Mouse (Mus musculus): ENCODE data around the gene Slco2a1.

The Slco2a1 gene

GRCm38 (mm10) chr9:103033381-103033780 is 44.9 kb downstream of the Slco2a1 start:
- no peak for DNase-seq (ENCODE audit: low spot score in 2 of 2)

DNA sequence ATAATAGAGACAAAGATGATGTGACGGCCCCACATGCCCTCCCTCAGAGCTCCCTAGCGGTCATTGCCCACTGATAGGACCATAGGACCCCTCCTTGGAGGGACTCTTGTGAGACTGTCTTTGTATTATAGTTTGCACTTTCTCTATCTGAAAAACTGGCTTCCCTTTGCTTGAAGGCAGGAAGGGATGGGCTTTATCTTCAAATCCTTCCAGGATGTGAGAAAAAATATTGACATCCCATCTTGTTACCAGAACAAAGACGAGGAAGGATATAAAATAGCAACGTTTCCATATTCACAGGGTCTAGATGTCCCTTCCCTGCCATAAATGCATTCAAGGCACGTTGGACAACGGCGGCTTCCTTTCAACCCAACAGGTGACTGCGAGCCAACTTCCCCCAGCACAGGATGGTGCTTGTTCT is 48.5 kb downstream of the Slco2a1 start:
- no peak for DNase-seq (ENCODE audit: low spot score in 2 of 2)

- DNase-seq (ENCODE audit: low spot score in 2 of 2), result no peak
Measured at GRCm38 (mm10) chr9:103038266-103038665, 49.8 kb downstream of the Slco2a1 start.

DNA sequence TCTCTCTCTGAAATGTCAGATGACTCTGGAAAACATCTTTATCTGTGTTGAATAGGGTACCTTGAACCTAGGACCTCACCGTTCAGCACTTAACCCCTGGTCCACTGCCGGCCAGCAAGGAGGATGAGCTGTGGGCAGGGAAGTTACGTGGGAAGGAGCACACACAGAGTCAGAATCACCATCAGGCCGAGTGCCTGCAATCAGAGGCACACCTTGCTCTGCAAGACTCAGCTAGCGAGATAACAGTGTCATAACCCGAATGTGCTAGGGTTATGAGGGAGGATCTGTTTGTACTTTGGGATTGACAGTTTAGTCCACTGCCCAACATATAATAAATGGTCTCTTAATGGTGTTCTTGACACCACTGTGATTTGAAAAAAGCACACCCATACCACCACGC is 50.2 kb downstream of the Slco2a1 start:
- no peak for DNase-seq (ENCODE audit: low spot score in 2 of 2)

GRCm38 (mm10) chr9:103040581-103040980 is 52.1 kb downstream of the Slco2a1 start:
- DNase-seq (ENCODE audit: low spot score in 2 of 2), result no peak

DNA sequence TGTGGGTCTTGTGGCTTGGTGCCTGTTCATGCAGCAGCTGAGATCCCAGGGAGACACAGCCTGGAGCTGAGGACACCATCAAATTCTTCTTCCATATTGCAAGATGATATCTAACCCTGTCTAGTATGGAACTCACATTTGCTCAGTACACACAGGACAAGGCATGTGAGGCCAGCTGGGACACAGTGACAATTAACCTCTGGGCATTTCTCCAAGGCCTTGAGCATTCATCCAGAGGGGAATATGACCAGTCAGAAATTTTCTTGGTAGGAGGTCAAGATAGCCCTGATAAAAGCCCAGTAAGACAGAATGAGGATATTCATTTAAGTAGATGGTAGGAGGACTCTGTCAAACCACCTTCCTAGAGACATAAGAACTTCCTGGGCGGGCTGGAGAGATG is 56.9 kb downstream of the Slco2a1 start:
- DNase-seq (ENCODE audit: low spot score in 2 of 2), result no peak

DNA sequence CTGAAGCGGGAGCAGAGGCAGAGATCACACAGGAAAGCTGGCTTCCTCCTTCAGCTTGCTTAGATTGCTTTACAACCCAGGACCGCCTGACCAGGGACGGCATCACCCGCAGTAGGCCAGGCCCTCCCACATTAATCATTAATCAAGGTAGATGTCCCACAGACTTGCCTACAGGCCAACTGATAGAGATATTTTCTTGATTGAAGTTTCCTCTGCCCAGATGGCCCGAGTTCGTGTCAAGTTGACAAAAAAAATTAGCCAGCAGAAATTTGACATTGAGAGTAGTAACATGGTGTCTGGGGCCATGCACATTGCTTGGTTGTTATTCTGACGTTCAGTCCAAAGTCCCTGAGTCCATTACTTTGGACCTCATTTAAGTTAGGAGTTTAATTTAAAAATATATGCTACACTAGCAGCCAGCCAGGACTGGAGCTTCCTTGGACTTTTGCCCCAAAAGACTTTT is 60.6 kb downstream of the Slco2a1 start:
- DNase-seq (ENCODE audit: low spot score in 2 of 2), result no peak

GRCm38 (mm10) chr9:103053829-103054228 is 65.3 kb downstream of the Slco2a1 start:
- DNase-seq (ENCODE audit: low spot score in 2 of 2), result no peak

DNA sequence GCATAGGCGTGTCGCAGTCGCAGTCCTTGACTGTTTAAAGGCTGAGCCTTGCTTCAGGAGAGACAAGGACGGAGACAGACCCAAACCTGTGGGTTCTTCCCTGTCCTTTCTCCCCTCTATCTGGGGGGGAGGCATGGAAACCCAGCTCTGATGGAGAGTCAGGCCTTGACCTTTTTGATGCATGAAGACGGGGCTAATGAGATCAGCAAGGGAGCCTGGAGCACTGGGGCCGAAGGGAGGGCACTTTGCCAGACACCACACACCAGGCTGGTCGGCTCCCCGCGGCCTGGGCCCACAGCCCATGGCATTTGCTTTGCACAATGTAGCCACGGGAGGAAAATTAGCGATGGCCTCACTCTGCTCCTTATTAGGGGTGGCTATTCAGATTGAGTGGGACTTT is 66.5 kb downstream of the Slco2a1 start:
- no peak for DNase-seq (ENCODE audit: low spot score in 2 of 2)

DNA sequence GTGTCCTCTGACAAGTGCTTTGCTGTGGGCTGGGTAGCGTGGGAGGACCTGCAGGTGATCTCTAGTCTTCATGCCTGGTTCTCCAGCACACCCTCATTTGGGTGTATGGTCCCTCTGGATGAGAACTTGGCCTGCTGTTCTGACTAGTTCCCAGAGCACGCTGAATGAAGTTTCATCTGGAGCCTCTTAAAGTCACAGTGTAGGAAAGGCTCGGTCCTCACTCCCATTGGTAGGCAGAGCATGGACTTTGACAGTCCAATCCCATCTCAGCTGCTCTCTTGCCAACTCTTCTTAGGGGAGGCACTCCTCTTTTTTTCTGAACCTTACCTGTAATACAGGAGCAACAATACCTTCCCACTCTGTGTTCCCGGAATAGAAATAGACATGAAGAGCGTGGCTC is 67.7 kb downstream of the Slco2a1 start:
- DNase-seq (ENCODE audit: low spot score in 2 of 2), result no peak

DNA sequence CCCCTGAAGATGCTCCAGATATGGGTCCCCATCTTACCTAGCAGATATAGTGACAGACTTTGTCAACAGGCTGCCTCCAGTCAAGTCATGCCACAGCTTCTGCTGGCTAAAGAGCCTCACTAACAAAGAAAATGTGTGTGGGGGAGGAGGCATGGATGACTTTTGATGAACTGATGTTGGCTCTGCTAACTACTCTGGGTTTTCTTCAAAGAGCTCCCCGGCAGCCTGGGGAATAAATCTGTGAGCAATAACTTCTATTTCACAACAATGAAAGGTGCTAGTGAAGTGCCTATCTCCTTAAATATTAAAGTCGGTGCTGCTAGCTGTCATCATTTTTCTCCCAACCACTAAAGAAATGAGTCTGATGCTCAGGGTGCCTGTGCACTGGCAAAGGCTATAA is 72.0 kb downstream of the Slco2a1 start:
- DNase-seq (ENCODE audit: low spot score in 2 of 2), result no peak

DNA sequence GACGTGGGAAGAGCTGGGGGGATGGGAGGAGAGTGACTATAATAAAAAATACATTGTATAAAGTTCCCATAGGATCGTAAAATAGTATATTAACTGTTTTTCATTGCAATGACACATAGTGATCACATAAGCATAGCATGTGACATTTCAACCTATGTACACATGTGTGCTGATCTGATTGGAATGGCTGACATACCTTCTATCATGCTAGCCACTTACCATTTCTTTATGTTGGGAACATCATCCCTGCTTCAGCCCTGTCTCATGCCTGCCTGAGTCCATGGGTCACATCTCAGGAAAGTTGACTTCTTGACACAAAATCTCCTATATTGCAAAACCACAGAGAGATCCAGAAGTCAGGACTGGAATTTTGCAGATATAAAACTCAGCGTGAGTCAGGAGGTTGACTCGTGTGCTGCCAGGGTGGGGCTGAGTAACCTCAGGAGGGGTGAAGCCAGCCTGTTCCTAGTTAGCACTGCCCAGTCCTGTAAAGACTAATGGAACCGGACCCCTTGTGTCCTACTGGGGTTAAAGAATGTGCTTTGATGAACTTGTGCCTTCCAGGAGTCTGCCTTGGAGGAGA is 73.0 kb downstream of the Slco2a1 start:
- no peak for DNase-seq (ENCODE audit: low spot score in 2 of 2)

GRCm38 (mm10) chr9:103063591-103063990 is 75.1 kb downstream of the Slco2a1 start:
- DNase-seq (ENCODE audit: low spot score in 2 of 2), result no peak

DNA sequence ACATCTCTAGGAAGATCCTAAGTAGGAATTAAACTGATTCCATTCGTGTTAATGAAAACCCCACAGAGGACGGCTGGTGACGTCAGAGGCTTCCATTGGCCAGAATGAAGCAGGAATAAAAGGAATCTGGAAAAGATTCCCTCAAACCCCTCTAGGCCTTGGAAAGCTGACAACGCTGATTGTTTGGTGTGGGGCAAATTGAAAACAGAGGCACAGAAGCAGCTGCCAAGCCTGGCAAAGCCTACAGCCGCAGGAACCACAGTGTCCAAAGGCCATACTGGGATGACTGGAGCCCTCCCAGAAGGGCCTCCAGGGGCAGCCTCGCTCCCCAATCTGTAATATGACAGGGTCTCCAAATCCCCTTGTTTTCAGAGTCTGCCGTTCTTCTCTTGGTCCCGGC is 78.3 kb downstream of the Slco2a1 start:
- no peak for DNase-seq (ENCODE audit: low spot score in 2 of 2)

DNA sequence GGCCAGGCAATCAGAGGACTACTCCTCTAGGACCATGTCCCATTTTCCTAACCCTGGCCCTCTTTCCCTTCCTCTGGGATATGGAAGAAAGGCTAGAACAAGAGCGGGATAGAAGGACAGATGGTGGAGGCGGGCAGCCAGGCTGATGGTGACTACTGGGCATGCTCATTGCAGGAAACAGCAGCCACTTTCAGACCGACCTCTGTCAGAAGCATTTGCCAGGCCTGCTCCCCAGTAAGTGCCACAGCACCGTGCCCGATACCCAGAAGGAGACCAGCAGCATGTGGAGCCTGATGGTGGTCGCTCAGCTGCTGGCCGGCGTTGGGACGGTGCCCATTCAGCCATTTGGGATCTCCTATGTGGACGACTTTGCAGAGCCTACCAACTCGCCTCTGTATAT is 79.1 kb downstream of the Slco2a1 start:
- no peak for DNase-seq (ENCODE audit: low spot score in 2 of 2)

GRCm38 (mm10) chr9:103068769-103069168 is 80.3 kb downstream of the Slco2a1 start:
- no peak for DNase-seq (ENCODE audit: low spot score in 2 of 2)

DNA sequence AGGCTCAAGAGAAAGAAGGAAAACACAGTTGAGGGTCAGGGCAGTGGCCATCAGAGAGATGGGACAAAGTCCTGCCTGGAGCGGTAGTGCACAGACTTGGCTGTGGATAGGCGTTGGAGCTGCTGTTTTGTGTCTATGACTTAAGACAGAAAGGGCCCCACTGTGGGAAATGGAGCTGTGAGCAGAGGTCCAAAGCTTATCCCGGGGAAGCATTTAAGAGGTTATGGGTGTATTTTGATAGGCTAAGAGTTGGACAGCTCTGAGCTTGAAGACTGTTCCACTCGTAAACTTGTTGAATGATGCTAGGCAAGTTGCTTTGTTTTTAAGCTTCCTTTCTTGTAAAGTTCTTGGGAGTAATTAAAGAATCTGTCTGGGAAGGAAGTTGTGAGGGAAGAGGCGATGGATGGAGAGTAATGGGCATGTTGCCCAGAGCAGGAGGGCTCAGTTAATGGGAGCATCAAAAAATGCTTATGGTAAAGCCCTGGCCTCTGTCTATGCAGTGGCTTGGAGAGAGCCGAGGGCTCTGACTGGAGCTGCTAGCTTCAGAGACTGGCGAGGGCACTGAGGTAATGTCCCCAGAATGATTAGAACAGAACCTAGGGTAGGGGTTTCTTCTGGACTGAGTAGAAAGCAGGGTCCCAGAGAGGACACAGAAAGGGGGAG is 83.2 kb downstream of the Slco2a1 start:
- DNase-seq (ENCODE audit: low spot score in 2 of 2), result no peak

- DNase-seq (ENCODE audit: low spot score in 2 of 2), result no peak
Measured at GRCm38 (mm10) chr9:103072204-103072599, 83.7 kb downstream of the Slco2a1 start.

- no peak for DNase-seq (ENCODE audit: low spot score in 2 of 2)
Measured at GRCm38 (mm10) chr9:103072926-103073515, 84.5 kb downstream of the Slco2a1 start.

GRCm38 (mm10) chr9:103076836-103077531 is 88.5 kb downstream of the Slco2a1 start:
- DNase-seq (ENCODE audit: low spot score in 2 of 2), result no peak

DNA sequence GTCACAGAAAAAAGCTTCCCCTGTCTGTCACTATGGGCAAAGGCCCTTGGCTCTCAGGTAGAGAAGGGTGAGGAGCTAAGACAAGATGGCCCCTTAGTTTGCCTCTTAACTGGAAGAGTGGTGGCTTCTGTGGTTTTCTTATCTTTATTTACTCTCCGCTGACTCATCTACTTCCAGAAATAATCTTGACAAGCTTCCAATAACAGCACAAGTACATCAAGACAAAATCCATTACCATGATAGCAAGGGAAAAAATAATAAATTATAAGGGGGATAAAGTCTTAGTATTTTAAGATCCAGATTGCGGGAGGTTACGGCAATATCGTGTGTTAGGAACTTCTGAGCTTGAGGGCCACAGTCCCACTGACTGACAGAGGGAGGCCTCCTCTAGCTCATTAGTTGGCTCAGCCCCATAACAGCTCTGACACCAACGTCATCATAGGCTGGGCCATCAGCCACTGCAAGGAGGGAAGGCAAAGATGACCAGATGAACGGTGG is 89.7 kb downstream of the Slco2a1 start:
- DNase-seq (ENCODE audit: low spot score in 2 of 2), result no peak

- no peak for DNase-seq (ENCODE audit: low spot score in 2 of 2)
Measured at GRCm38 (mm10) chr9:103080211-103080610, 91.7 kb downstream of the Slco2a1 start.
